Mouse (Mus musculus): ENCODE data around the gene Vpreb2. TPM values are rescaled to one million over a fixed set of nuclear protein-coding genes. Genes with fewer than 3 reads are reported as not detected.
"Not testable (repeated sequence)": the region's sequence is repeated elsewhere in the genome, so short reads cannot be mapped to it uniquely, and the experiment has no call there.

Gene Vpreb2
- total RNA-seq, 2 experiments from 2014 or later, result not detected

DNA sequence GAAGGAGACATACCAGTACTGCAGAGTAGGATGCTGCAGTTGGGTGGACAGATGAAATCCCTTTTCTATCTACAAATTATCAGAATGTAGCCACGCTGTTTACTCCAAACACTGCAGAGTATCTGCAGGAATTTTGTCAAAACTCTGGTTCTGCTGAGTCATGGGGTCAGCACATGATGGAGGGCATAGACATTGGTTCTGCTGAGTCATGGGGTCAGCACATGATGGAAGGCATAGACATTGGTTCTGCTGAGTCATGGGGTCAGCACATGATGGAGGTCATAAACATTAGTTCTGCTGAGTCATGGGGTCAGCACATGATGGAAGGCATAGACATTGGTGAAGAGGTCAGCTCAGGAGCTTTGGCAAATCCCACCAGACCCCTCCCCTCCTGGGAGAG, 7.5 kb downstream of the Vpreb2 start:
- no peak for DNase-seq (ENCODE audit: low spot score in 2 of 2)

DNA sequence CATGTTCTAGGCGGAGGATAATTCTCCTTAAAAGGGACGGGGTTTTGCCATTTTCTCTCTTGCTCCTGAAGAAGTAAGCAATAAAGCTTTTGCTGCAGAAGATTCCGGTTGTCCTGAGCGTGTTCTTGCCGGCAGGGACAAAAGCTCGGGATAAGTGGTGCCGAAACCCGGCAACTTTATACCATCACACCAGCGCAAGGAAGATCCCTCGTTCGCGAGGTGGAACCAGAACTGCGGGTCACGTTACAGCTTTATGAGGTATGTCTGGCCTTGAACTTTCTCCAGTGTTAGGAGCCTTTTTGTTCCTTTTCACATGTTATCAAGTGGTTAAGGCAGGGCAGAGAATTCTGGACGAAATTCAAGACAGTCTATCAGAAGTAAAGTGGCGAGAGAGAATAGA, 12.1 kb downstream of the Vpreb2 start:
- not testable (repeated sequence) for DNase-seq (ENCODE audit: low spot score in 2 of 2)

DNA sequence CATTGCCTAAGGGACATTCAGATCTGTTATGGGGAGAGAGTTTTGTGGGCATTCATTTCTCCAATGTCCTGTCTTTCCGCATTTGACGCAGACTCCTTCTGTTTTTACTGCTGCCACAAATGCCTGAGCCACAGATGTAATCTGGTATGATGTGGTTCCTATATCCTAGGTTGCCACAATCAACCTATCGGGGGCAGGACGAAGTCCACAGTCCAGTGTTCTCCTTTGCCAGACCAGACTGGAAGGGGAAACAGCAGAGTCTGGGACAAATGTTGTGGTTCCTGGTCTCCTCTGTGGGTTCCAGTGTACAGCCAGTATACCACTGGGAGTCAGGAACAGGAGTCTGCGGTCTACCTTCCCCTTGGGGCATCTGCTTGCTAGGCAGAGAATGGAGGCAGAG, 19.4 kb downstream of the Vpreb2 start:
- DNase-seq (ENCODE audit: low spot score in 2 of 2), result no peak

DNA sequence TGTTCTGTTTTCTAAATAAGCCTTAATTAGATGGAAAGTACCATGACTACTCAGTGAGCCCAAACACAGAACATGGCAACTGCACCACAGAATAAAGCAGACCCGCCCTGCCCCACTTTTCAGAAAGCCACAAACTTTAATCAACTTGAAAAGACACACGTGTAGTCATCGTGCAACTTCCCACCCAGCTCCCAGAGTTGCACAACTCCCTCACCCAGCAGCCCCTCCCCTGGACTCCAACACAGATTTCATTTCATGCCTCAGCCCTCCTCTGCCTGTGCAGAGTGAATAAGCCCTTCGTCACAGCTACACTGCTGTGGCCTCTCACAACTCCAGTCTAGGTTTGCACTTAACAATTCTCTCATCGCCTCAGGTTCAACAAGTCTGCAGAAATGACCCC, 24.4 kb downstream of the Vpreb2 start:
- DNase-seq (ENCODE audit: low spot score in 2 of 2), result no peak

DNA sequence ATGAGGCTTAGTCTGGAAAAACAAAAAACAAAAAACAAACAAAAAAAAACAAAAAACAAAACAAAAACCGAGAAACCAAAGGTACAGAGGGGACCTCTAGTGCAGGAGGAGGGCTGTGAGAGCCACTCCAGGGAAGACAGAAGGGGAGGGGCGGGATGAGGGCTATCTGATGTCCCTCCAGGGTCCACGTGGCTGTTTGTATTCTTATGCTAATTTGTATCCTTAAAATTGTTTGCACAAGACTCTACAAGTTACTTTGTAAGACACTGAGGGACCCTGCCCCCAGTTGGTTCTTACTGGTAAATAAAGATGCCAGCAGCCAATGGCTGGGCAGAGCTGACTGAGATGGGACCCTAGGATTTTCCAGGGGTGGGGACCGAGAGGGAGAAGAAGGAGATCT, 26.9 kb downstream of the Vpreb2 start:
- DNase-seq (ENCODE audit: low spot score in 2 of 2), result no peak

DNA sequence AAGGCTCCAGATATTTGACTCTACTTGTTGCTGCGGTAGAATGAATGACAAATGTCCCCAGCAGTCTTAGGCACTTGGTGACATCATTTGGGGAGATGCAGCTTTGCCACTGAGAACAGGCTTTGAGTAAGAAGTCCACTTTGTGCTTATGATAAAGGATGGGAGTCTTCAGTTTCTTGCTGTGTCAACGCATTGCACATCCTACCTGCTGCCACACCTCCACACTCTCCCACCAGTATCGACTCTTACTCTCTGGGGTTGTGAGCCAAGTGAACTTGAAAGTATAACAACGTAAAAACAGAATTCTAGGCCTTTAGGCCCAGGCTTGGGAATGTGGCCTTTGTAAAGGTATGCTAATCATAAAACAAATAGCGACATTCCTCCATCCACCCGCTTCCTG, 30.9 kb downstream of the Vpreb2 start:
- DNase-seq (ENCODE audit: low spot score in 2 of 2), result no peak

DNA sequence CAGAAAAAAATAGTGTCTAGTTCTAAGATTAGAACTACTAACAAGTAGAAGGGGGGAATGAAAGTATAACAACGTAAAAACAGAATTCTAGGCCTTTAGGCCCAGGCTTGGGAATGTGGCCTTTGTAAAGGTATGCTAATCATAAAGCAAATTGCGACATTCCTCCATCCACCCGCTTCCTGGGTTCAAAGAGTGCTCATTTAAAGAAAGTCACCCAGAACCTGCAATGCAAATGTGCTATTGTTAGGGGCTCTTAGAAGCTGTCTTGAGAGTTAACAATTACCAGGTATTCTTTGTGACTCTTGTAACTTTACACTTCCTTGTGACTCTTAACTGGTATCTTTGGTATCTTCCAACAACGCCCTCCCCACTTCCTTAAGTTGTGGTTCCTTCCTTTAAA, 36.3 kb downstream of the Vpreb2 start:
- DNase-seq (ENCODE audit: low spot score in 2 of 2), result not testable (repeated sequence)

DNA sequence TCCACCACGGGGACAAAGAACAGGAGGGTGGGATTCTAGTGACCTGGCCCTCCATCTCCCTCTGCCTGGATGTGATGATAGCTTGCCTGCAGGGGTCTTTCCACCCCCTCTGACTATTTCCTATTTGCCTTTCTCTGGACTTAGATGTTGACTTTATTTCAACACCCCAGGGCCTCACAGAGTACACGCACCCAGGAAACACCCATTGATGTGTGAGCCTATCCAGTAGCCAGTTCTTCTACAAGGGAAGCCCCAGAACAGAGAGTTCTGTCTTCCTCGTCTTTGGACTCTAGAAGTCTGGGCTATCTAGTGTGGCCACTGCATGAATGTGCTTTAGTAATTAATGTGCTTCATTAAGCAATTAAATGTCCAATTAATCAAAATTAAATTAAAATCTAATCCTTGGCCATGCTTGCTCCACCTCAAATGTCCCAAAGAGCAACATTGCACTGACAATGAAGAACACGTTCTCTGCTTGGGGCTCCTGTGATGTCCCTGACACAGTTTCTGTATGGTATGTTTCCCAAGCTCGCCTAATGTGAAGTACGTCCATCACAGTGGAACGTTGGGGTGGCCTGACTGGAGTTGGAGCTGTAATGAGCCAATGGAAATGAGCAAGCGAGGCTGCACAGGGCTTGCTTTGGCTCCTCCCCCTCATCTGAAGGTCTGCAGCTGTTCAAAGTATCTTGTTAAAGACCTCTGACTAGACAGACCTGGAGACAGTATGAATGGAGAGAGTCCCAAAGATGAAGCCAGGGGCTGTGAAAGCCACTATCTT, 42.7 kb downstream of the Vpreb2 start:
- no peak for DNase-seq (ENCODE audit: low spot score in 2 of 2)

DNA sequence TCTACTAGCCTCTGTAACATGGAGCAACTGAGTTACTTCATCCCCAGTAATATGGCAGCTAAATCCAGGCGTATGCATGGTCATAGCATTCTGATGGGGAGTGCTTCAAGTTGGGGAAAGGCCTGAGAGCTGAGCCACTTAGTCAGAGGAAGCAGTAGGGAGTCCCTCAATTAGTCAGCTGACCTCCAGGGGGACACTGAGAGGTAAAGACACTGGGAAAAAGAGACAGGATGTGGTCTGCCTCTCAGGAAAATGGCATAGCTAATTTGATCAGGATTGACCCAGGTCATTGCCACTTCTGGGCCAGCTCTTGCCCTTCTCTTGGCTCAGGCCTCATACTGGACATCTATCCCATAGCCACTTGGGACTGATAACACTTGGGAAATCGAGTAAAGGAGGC, 47.1 kb downstream of the Vpreb2 start:
- DNase-seq (ENCODE audit: low spot score in 2 of 2), result no peak

Other genes starting within 250 kb of the Vpreb2 start
- 10 to 100 TPM; 36.9 to 46.9 TPM for gene Med15, start 247.5 kb upstream of the Vpreb2 start, total RNA-seq (2021)
- gene Klhl22, start 220.8 kb upstream of the Vpreb2 start, total RNA-seq (2021), result 10 to 100 TPM; 56.9 to 60.4 TPM
- 10 to 100 TPM; 33.7 to 37.3 TPM for gene Scarf2, start 183.1 kb upstream of the Vpreb2 start, total RNA-seq (2021)
- gene B830017H08Rik, start 147.3 kb upstream of the Vpreb2 start, total RNA-seq (2021), result under 1 TPM in 1 of 2 experiments, not detected in 1; 0.25 TPM
- under 1 TPM; 0.83 to 0.98 TPM for gene Car15, start 142.1 kb upstream of the Vpreb2 start, total RNA-seq (2021)
- under 1 TPM; 0.29 to 0.36 TPM for gene Gm20518, start 88.8 kb upstream of the Vpreb2 start, total RNA-seq (2021)
- gene Tssk1, start 86.2 kb upstream of the Vpreb2 start, total RNA-seq (2021), result under 1 TPM; 0.07 to 0.08 TPM
- 10 to 100 TPM; 52.3 to 54.2 TPM for gene Dgcr2, start 81.9 kb upstream of the Vpreb2 start, total RNA-seq (2021)
- not detected for gene Tssk2, start 81.8 kb upstream of the Vpreb2 start, total RNA-seq (2021)
- gene Ess2, start 69.1 kb upstream of the Vpreb2 start, total RNA-seq (2021), result 10 to 100 TPM; 16.2 to 20.2 TPM
- not detected for gene Gsc2, start 65.4 kb upstream of the Vpreb2 start, total RNA-seq (2021)
- 10 to 100 TPM; 14.1 to 16.2 TPM for gene Slc25a1, start 52.2 kb upstream of the Vpreb2 start, total RNA-seq (2021)
- gene Dgcr6, start 72.4 kb downstream of the Vpreb2 start, total RNA-seq (2021), result 10 to 100 TPM; 35.3 to 35.4 TPM
- gene Prodh, start 109.8 kb downstream of the Vpreb2 start, total RNA-seq (2021), result 1 to 10 TPM; 3.1 to 3.7 TPM
- gene Rtn4r, start 147.2 kb downstream of the Vpreb2 start, total RNA-seq (2021), result 1 to 10 TPM; 1.2 to 1.4 TPM
- gene Ccdc188, start 237.5 kb downstream of the Vpreb2 start, total RNA-seq (2021), result not detected